Mouse (Mus musculus) intestine, embryonic 14.5 days (tissue): ENCODE measurements around the gene Kbtbd7. TPM values are rescaled to one million over a fixed set of nuclear protein-coding genes. Genes with fewer than 3 reads are reported as not detected.

Experiments used
- ATAC-seq: fragments of 200-750 bp; cut with Nextera tagmentation; replicated peaks from 2 replicates; pipeline ENCODE4 v1.8.0; 2017; ENCODE audit warnings: low read depth, moderate number of reproducible peaks, moderate TSS enrichment, moderate library complexity; ENCODE audit not compliant: low FRiP score, low TSS enrichment
- DNase-seq: peaks from one replicate; pipeline ENCODE4 v3.0.0-alpha.2; 2018; ENCODE audit warnings: low spot score
- H3K27ac ChIP-seq: fragments of 300-500 bp; sonication (generic); 2 replicates; pipeline ENCODE4 v1.5.1; 2014; ENCODE audit warnings: low read depth, mild to moderate bottlenecking, control low read depth
- H3K27me3 ChIP-seq: fragments of 300-500 bp; sonication (generic); replicated peaks from 2 replicates; pipeline ENCODE4 v1.6.1; 2014; ENCODE audit warnings: low read length, control low read depth; ENCODE audit not compliant: control insufficient read depth, insufficient read depth
- H3K36me3 ChIP-seq: fragments of 300-500 bp; sonication (generic); 2 replicates; pipeline ENCODE4 v1.6.1; 2014; ENCODE audit warnings: low read length, control low read depth; ENCODE audit not compliant: control insufficient read depth, insufficient read depth
- H3K4me1 ChIP-seq: fragments of 300-500 bp; sonication (generic); replicated peaks from 2 replicates; pipeline ENCODE4 v1.6.1; 2014; ENCODE audit warnings: low read length, control low read depth, mixed read lengths; ENCODE audit not compliant: control insufficient read depth, insufficient read depth
- H3K4me2 ChIP-seq: fragments of 300-500 bp; sonication (generic); 2 replicates; pipeline ENCODE4 v1.6.1; 2014; ENCODE audit warnings: low read length
- H3K4me3 ChIP-seq: fragments of 300-500 bp; sonication (generic); 2 replicates; pipeline ENCODE4 v1.5.1; 2014; ENCODE audit warnings: low read depth, low read length, control low read depth, mixed read lengths
- H3K9ac ChIP-seq: fragments of 300-500 bp; sonication (generic); 2 replicates; pipeline ENCODE4 v1.6.1; 2014; ENCODE audit warnings: mild to moderate bottlenecking, low read length
- H3K9me3 ChIP-seq: fragments of 300-500 bp; sonication (generic); 2 replicates; pipeline ENCODE4 v1.6.1; 2016; ENCODE audit warnings: low read length, control low read depth; ENCODE audit not compliant: control insufficient read depth
- WGBS: fragments of 180-500 bp; shearing (Covaris S2); extraction: QIAGEN DNeasy Blood & Tissue Kit; methylation state at CpG from one replicate; pipeline ENCODE4 v1.1.7; 2014; 5-methylcytosine and 5-hydroxymethylcytosine counted together
- polyA plus RNA-seq: library from polyadenylated mRNA; unstranded; fragments of >200 nt; fragmentation: Nextera tagmentation; extraction: Ambion mirVana; gene quantifications from 2 replicates; pipeline ENCODE4 v1.2.1, GENCODE M21; 2014

The Kbtbd7 gene
- polyA plus RNA-seq = 11.6 and 14.4 TPM in 2 replicates

DNA sequence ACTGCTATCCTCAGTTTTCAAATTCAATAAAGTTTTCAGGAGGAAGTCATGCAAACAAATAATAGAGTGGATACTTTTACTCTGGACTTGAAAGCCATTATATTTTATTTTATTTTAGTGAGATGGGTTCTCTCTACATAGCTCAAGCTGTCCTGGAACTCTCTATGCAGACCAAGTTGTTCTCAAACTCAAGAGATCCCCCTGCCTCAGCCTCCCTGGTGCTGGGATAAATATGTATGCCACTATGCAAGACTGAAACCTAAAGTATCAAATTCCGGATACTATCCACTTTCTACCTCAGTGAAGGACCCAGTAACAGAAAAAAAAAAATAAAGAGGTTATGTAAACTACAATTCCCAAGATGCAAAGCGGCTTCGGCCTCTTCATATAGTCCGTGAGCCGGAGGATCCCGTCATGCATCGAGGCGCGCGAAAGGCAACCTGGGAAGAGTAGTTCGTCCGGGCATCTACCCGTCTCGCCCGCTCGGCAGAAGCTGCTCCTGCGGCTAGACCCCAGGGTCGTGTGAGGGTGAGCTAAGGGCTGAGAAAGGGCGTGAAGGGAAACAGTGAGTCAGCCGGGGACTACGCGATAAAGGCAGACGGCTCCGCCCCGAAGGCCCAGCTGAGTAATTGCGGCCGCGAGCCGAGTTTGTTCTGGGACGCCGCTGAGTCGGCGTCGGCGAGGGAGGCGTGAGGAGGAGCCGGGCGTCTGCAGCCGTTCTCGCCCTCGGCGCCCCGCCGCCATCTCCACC is at the start of gene Kbtbd7:
Gene Kbtbd7 (plus strand): TSS at position 533 of the 751 bp plus-strand sequence.
- H3K4me2 ChIP-seq = peak within 1 kb of the TSS; percentile 44
- peak within 1 kb of the TSS; percentile 60 for H3K9ac ChIP-seq
- WGBS = under 1% methylated on average over 39 of the region's 44 CpGs

DNA sequence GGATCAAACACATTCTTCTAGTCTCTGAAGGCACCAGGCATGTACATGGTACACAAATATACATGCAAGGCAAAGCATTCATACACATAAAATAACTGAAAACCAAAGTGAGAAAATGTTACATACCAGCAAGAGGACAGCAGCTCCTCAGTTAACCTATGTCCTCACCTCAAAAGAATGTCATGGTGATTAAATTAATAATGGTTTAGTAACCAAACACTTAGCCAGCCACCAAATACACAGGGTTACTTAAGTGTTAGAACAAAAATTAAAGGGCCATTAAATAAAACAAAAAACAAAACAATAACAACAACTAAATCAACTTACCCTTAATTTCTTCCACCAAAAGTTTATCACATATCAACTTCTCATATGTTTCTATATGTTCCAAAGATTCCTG is 49.3 kb upstream of the Kbtbd7 start:
- DNase-seq = no peak

More for the DNA sequence above, at the start of gene Kbtbd7:
- Histone ChIP-seq H3K4me1 (no peaks in the 10 kb centered on the region), H3K27me3 (no peaks in the 10 kb centered on the region), H3K27ac (peak within 1 kb of the TSS; percentile 83), H3K9me3 (peaks cover 13% of the 10 kb centered on the region; the same call in 1 of the 2 replicates), H3K36me3 (peaks cover 7% of the 10 kb centered on the region), H3K4me3 (peak within 1 kb of the TSS; percentile 39)
- ATAC-seq = peak; percentile 98
- peak; percentile 94 for DNase-seq

DNA sequence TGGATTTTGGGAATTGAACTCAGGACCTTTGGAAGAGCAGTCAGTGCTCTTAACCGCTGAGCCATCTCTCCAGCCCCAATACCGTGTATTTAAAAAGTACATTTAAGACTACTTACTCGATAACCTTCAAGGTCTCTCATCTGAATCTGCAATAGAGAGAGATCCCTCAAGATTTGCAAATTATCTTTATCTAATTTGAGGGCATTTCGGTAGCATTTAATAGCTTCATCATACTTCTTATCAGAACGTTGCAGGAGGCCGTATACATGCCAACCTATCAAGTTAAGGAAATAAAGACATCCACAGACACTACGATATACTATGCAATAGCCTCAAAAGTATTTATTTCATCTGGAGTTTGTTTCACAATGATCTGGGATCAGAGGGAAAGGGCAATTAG is 43.2 kb upstream of the Kbtbd7 start:
- Histone ChIP-seq H3K36me3 (peaks cover 48% of the 10 kb centered on the region), H3K4me2 (no peak overlapping the region), H3K4me3 (no peak overlapping the region), H3K4me1 (no peaks in the 10 kb centered on the region), H3K27ac (no peak overlapping the region), H3K27me3 (no peaks in the 10 kb centered on the region), H3K9ac (no peak overlapping the region), H3K9me3 (no peaks in the 10 kb centered on the region)
- 90% methylated on average over 7 of the region's 7 CpGs for WGBS
- DNase-seq (no peak), ATAC-seq (no peak)

More for the DNA sequence above, 49.3 kb upstream of the Kbtbd7 start:
- Histone ChIP-seq H3K4me1 (no peaks in the 10 kb centered on the region), H3K4me3 (no peak overlapping the region), H3K27me3 (no peaks in the 10 kb centered on the region), H3K9ac (no peak overlapping the region), H3K36me3 (peaks cover 33% of the 10 kb centered on the region), H3K9me3 (no peaks in the 10 kb centered on the region), H3K27ac (no peak overlapping the region), H3K4me2 (no peak overlapping the region)
- no peak for ATAC-seq

DNA sequence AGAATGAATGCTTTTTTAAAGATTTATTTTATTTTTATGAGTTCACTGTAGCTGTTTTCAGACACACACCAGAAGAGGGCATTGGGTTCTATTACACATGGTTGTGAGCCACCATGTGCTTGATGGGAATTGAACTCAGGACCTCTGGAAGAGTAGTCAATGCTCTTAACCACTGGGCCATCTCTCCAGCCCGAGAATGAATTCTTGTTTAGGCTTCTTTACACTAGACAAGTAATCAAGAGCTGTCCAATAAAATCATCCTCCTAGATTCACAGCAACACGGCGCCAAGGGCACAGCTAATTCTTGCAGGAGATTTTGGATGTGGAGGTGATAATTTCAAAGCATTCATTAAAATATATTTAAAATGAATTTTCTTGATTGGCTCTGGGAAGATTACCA is 38.0 kb upstream of the Kbtbd7 start:
- Histone ChIP-seq H3K27ac (no peak overlapping the region), H3K27me3 (no peaks in the 10 kb centered on the region)
- WGBS = 87% methylated on average over 3 of the region's 3 CpGs

DNA sequence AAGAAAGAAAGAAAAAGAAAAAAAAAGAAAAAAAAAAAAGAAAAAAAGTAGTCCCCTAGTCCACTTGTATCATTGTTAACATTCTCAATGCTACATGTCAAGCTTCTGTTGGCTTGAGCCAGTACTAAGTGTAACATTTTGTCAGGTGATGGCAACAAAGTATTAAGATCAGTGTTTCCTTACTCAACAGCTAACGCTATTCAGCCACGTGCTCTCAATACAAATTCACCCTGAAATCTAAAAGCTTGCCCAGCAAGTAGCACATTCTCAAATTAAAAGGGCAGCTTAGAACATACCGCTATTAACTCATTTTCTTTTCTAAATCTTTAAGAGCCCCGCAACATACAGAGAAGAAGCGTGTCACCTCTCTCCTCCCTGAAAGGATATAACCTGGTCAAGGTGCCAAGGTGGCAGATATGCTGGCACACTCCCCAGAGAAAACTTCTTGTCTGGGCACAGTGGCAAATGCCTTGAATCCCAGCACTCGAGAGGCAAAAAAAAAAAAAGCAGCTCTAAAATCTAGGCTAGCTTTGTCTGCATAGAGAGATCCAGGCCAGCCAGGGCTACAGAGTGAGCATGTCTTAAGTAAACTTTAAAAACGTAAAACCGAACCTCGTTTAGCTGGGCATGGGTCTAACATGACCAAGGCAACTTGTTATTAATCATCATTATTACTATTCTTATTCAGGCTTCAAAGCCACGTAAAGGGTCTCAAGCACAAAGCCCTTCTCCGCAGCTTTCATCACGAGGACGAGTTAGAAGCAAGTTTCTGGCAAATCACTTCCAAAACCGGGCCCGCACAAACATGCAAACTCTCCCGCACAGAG is 36.7 kb upstream of the Kbtbd7 start:
- H3K4me2 ChIP-seq = peak overlapping the region; percentile 55
- 0 out of 2 replicates have a peak, but pooled peaks have one; percentile 1 for ATAC-seq
- H3K9me3 ChIP-seq = no peaks in the 10 kb centered on the region
- peak overlapping the region; percentile 98 for H3K27ac ChIP-seq
- no peaks in the 10 kb centered on the region for H3K27me3 ChIP-seq
- H3K4me1 ChIP-seq = peaks cover 10% of the 10 kb centered on the region; the same call in 1 of the 2 replicates
- 1% methylated on average over 16 of the region's 16 CpGs for WGBS
- peak overlapping the region; percentile 83 for H3K9ac ChIP-seq
- H3K36me3 ChIP-seq = peaks cover 16% of the 10 kb centered on the region
- DNase-seq = peak; percentile 55
- peak overlapping the region; percentile 75 for H3K4me3 ChIP-seq

More for the DNA sequence above, 38.0 kb upstream of the Kbtbd7 start:
- Histone ChIP-seq H3K9me3 (no peaks in the 10 kb centered on the region), H3K4me2 (peak overlapping the region; percentile 55; the same call in 1 of the 2 replicates), H3K4me1 (peaks cover 10% of the 10 kb centered on the region; the same call in 1 of the 2 replicates), H3K36me3 (peaks cover 19% of the 10 kb centered on the region), H3K4me3 (no peak overlapping the region), H3K9ac (no peak overlapping the region)
- DNase-seq (no peak), ATAC-seq (no peak)

DNA sequence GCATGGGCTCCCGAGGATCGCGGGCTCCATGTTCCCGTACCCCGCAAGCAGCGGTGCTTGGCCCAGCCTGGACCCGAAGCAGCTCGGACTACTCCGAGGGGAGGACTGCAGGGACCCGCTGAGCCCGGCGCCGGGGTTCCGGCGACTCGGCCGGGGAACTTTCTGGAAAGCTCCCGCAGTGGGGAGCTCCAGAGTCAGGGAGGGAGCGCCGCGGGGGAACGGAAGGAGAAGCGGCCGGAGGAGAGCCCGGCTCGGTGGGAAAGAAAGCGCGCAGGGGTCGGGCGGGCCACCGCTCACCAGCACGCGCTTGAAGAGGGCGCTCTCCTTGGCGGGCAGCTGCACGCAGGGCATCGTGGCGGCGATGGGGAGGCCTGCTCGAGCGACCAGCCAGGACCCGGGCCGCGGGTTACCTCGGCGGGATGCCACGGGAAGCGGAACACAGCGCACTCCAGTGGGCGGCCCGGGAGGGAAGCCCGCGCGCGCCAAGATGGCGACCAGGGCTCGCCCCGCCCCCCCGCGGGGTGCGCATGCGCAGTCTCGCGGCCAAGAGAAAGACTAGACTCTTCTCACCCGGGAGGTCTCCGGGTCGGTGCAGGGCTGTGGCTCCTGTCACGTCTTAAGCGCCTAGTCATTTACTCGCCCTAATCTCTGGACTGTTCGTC is 35.9 kb upstream of the Kbtbd7 start, which contains the start of gene Naa16:
Gene Naa16 (minus strand): TSS at position 514 of the 662 bp plus-strand sequence.
- H3K4me3 ChIP-seq = peak within 1 kb of the TSS; percentile 75
- WGBS = under 1% methylated on average over 65 of the region's 71 CpGs

DNA sequence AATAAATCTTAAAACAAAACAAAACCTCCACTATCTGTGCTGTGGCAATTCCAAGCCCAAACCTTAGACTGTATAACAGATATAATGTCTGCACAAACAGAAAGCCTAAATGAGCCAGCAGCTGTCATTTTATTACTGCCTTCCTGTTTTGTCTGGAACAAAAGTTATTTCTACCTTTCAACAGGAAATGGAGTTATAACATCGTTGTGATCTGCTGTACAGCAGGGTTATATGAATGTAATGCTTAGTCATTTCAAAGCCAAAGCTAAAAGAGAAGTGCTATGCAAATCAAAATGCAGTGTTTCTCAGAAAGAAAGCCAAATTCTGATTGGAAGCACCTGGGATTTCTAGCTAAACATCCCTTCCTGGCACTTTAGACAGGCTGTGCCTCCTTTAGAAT is 33.0 kb upstream of the Kbtbd7 start:
- no peak overlapping the region for H3K27ac ChIP-seq
- no peak overlapping the region for H3K4me3 ChIP-seq
- H3K4me2 ChIP-seq = no peak overlapping the region
- no peak for ATAC-seq
- no peaks in the 10 kb centered on the region for H3K36me3 ChIP-seq
- H3K4me1 ChIP-seq = peaks cover 10% of the 10 kb centered on the region; the same call in 1 of the 2 replicates
- H3K27me3 ChIP-seq = no peaks in the 10 kb centered on the region
- no peaks in the 10 kb centered on the region for H3K9me3 ChIP-seq
- H3K9ac ChIP-seq = no peak overlapping the region
- DNase-seq = no peak
- 32% methylated on average over 1 of the region's 1 CpGs for WGBS

More for the DNA sequence above, 35.9 kb upstream of the Kbtbd7 start, which contains the start of gene Naa16:
- Histone ChIP-seq H3K36me3 (peaks cover 10% of the 10 kb centered on the region), H3K27ac (peak within 1 kb of the TSS; percentile 98), H3K4me2 (peak within 1 kb of the TSS; percentile 55), H3K4me1 (peaks cover 10% of the 10 kb centered on the region; the same call in 1 of the 2 replicates), H3K9ac (peak within 1 kb of the TSS; percentile 83), H3K27me3 (no peaks in the 10 kb centered on the region), H3K9me3 (no peaks in the 10 kb centered on the region)
- peak; percentile 96 for ATAC-seq
- DNase-seq = peak; percentile 99

DNA sequence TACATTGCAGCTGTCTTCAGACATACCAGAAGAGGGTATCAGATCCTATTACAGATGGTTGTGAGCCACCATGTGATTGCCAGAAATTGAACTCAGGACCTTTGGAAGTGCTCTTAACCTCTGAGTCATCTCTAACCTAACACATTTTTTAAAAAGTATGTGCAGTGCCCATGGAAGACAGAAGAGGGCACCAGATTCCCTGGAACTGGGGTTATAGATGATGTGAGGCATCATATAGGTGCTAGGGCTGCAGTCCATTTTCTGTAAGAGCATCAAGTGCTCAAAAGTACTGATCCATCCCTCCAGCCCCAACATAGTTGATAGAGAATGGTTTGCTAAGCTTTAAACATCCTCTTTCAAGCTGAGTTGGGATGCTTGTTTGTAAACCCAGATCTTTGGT is 31.7 kb upstream of the Kbtbd7 start:
- Histone ChIP-seq H3K9me3 (no peaks in the 10 kb centered on the region), H3K4me1 (0 out of 2 replicates have a peak, but pooled peaks cover 2% of the 10 kb centered on the region), H3K36me3 (no peaks in the 10 kb centered on the region), H3K27ac (no peak overlapping the region), H3K4me3 (no peak overlapping the region), H3K9ac (no peak overlapping the region), H3K27me3 (no peaks in the 10 kb centered on the region), H3K4me2 (no peak overlapping the region)
- DNase-seq = peak; percentile 65
- no peak for ATAC-seq
